Mouse (Mus musculus): ENCODE results near the gene Pax4. TPM values are rescaled to one million over a fixed set of nuclear protein-coding genes. Genes with fewer than 3 reads are reported as not detected.

Pax4 gene
- total RNA-seq, 4 experiments from 2014 or later: not detected

DNA sequence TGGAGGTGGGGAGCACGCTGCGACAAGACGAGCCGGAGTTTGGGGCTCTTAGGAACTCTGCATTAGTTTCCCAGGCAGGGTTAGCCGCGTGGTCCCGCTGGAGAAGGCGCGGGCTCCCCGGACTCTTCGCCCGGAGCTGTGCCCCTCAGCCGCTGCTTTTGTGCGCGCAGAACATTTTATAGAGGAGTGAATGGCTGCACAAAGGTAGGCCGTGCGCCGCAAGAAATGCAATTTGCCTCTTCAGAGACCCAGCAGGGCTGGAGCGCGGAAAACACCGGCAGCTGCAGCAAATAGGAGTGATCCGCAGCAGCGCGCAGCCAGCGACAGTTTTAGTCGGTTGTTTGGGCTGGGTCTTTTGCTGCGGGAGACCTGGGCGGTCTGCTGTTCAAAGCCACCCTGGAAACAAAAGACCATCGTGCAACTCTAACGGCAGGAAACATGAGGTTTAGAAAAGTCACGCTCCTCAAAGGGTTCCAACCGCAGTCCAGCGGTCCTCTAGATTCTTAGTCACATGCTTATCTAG, 51.4 kb downstream of the Pax4 start, which contains the start of gene Zfp800:
Gene Zfp800 (minus strand): TSS at position 325 of the 523 bp plus-strand sequence.
- DNase-seq (ENCODE audit: low spot score in 2 of 2): no peak

DNA sequence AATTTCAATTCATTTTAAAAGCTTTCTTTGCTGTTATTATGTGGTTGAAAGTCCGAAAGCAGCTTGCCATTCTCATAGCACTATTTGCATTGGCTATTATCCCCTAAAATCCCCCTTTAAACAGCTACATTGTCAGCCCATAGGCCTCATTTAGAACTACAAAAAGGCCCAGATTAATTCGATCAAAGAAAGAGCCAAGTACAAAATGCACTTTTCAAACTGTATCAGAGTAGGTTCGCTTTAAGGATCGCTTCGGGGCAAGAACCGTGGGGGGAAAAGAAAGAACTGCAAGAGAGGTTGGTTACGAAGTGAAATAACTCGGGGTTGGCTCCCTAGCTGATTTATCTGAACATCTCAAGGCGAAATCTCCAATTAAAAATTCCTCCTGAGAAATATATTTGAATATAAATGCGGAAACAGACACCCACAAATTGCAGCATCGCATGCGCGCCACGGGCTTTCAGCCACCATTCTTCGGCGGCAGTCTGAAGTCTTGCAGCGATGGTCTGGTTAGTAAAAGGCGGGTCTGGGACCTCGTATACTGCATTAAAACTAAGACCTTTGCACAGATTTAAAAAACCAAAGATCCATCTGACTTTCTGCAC, 52.2 kb downstream of the Pax4 start:
- DNase-seq (ENCODE audit: low spot score in 2 of 2): no peak

DNA sequence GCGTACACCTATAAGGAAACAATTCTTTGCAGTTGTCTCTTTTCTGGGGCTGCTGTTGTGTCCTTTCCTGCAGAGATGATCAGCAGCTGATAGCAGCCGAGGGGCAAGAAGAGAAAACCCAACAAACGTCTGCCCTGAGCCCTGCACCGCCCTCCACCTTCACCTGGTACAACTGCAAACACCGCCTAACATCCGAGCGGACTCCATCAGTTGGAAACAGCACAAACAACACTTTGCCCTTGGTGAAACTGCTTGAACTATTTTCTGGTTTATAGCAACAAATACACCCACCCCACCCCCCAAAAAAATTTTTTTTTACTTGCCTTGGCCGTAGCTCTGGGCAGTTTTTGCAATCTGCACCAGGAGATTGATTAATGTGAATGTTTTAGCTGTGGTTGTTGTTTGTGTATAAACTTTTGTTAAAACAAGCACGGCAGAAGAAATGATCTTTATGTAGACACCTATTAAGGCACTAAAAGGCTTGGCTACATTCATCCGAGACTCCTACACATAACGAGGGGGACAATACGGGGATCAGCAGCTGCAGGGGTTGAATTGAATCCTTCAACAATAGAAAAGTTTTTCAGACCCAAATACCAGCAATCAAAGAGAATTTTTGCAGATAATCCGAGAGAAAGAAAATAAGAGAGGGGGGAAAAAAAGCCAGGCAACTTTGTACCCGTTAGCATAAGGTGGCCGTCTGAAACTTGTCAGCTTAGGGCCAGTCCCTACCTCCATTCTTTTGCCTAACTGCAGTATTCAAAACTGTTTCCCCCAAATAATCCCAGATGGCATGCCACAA, 52.9 kb downstream of the Pax4 start:
- no peak for DNase-seq (ENCODE audit: low spot score in 2 of 2)

Other genes starting within 250 kb of the Pax4 start
- gene Zfp800, start 51.3 kb downstream of the Pax4 start, total RNA-seq (2022): 1 to 10 TPM; 3.5 to 5.9 (median 4.6) TPM
- 10 to 100 TPM; 73.1 to 79.0 (median 74.8) TPM for gene Arf5, start 25.8 kb downstream of the Pax4 start, total RNA-seq (2022)
- gene Fscn3, start 21.6 kb downstream of the Pax4 start, total RNA-seq (2022): not detected
- 1 to 10 TPM; 6.1 to 9.0 (median 6.5) TPM for gene Gcc1, start 21.0 kb downstream of the Pax4 start, total RNA-seq (2022)
- 10 to 100 TPM; 42.6 to 54.4 (median 50.1) TPM for gene Snd1, start 25.8 kb upstream of the Pax4 start, total RNA-seq (2022)